Mouse (Mus musculus): ENCODE results near the gene Med13l. TPM values are rescaled to one million over a fixed set of nuclear protein-coding genes. Genes with fewer than 3 reads are reported as not detected.

The Med13l gene
- polyA plus RNA-seq, 1 experiment = 3.6 TPM

DNA sequence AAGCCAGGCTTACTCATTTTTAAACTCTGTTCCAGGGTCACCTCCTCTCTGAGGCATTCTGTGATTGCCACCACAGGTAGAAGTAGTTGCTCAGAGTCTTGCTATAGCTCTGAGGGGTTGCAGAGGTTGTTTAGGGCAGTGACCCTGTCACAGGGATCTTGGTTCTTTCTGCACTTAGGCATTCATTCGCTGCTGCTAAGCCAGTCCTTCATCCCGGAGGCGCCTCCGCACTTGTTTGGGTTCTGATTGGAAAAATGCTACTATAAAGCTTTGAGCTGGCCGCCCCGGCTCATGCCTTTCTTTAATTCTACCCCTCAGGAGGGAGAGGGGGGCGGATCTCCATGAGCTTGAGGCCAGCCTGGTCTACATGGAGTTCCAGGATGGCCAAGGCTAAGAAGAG, 6.9 kb downstream of the Med13l start:
- no peak overlapping the region for H3K4me3 ChIP-seq (replicated peaks)
- H3K9me3 ChIP-seq = no peaks in the 10 kb centered on the region
- no peaks in the 10 kb centered on the region for H3K27me3 ChIP-seq (replicated peaks)
- peaks cover 3% of the 10 kb centered on the region for H3K36me3 ChIP-seq (replicated peaks; ENCODE audit: low read length)
- H3K4me1 ChIP-seq = peaks cover 85% of the 10 kb centered on the region
- TF ChIP-seq GATA1 (IDR thresholded peaks at IDR 0.05; ENCODE audit: borderline replicate concordance, low read length) (no peak), FLI1 (IDR thresholded peaks at IDR 0.05; ENCODE audit: low read length) (no peak)

DNA sequence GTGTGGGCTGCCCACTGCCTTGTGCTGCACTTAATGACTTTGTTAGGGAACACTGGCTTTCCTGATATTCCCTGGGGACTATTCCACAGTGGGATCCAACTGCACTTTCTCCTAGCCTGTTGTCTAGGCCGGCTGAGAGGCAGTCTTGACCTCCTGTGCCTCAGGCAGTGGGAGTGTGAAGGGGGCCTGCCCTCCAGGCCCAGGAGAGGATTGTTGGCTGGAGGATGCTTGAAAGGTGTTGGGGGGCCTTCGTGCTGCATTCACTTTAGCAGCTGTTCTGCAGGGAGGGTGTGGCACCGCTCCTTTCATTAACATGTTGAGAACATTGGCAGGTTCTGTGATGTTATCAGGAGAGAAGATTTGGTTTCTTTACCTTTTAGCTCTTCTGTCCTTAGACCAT, 8.5 kb downstream of the Med13l start:
- peaks cover 85% of the 10 kb centered on the region for H3K4me1 ChIP-seq
- no peaks in the 10 kb centered on the region for H3K9me3 ChIP-seq
- TF ChIP-seq GATA1 (IDR thresholded peaks at IDR 0.05; ENCODE audit: borderline replicate concordance, low read length) (no peak), FLI1 (IDR thresholded peaks at IDR 0.05; ENCODE audit: low read length) (no peak)
- no peaks in the 10 kb centered on the region for H3K27me3 ChIP-seq (replicated peaks)
- peaks cover 3% of the 10 kb centered on the region for H3K36me3 ChIP-seq (replicated peaks; ENCODE audit: low read length)
- H3K4me3 ChIP-seq (replicated peaks) = no peak overlapping the region

DNA sequence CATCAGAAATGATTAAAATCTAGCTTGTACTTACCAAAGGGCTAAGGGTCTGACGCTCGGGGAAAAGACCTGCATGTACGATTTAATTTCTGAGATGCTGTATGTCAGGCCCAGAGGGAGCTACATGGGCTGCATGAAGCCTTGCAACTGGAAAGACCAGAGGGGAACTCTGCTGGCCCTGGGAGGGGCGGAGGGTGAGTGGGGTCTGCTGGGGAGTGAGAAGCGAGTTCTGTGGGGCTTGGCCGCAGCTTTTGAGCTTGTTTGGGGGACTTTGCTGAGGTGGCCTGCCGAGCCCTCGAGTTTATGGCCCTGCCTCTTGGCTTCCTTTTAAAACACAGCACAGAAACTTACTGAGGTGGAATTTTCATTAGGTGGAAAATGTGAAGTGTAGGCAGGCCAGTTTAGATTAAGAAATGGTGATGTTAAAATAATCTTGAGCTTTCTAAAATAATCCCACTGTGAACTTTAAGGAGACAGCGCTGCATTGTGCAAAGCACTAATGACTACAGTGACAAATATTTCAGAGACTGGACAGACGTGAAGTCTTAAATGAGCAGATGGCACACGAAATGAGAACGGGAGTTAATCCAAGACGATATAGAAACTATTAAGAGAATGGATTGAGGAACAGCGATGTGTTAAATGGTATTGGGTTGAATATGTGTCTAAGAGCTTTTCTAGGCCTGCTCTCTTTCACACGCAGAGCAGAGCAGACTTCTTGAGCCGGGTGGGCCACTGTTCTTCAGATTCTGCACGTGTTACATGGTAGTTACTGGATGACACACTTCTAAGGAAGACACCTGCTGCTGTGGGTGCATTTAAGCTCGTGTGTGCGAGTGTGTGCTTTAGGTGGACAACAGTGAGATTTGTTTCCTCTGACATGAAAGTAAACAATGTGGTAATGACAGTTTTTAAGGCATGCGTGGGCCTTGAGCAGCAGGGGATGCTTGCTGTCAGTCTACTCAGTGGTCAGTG, 9.4 kb downstream of the Med13l start:
- H3K4me1 ChIP-seq = peaks cover 85% of the 10 kb centered on the region
- peak overlapping the region; percentile 20 for H3K4me3 ChIP-seq (replicated peaks)
- no peaks in the 10 kb centered on the region for H3K9me3 ChIP-seq
- no peaks in the 10 kb centered on the region for H3K27me3 ChIP-seq (replicated peaks)
- no peak for TF ChIP-seq FLI1 (IDR thresholded peaks at IDR 0.05; ENCODE audit: low read length)
- TF ChIP-seq GATA1 (IDR thresholded peaks at IDR 0.05; ENCODE audit: borderline replicate concordance, low read length) = no peak
- H3K36me3 ChIP-seq (replicated peaks; ENCODE audit: low read length) = peaks cover 3% of the 10 kb centered on the region

DNA sequence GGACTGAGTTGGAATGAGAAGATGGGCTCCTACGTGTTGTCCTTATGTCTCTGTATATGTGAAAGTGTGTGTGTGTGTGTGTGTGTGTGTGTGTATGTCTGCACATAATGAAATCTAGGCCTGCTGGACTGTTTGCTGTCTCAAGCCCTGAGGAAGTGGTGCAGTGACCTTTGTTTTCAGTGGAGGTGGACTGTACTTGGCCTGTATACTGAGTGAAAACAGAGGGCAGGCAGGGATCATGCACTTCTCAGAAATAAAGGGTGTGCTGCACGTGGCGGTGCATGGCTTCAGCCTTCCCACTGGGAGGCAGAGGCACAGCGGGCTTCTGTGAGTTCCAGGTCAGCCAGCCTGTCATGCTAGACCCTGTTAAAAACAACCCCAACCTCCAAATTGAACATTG, 11.0 kb downstream of the Med13l start:
- Histone ChIP-seq H3K4me3 (replicated peaks) (peak overlapping the region; percentile 42), H3K9me3 (no peaks in the 10 kb centered on the region), H3K36me3 (replicated peaks; ENCODE audit: low read length) (peaks cover 6% of the 10 kb centered on the region), H3K27me3 (replicated peaks) (no peaks in the 10 kb centered on the region), H3K4me1 (peaks cover 80% of the 10 kb centered on the region)
- TF ChIP-seq GATA1 (IDR thresholded peaks at IDR 0.05; ENCODE audit: borderline replicate concordance, low read length) (no peak), FLI1 (IDR thresholded peaks at IDR 0.05; ENCODE audit: low read length) (no peak)

DNA sequence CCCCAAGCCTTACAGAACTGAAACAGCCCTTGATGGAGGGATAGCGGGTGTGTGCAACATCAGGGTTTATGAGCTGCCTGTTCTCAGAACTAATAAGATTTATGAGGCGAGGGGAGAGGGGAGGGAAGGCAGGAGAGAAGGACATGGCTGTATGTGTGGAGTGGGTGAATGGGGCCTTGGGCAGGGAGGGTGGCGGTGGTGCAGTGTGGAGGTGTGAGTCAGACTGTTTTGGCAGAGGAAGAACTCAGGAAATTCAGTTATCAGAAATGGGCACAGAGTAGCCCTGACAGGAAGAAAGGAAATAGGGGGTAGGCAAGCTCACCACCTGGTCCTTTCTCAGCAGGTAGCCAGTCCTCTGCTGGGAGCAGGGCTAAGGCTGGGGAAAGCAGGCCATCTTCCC, 13.8 kb downstream of the Med13l start:
- no peaks in the 10 kb centered on the region for H3K27me3 ChIP-seq (replicated peaks)
- peak overlapping the region; percentile 82 for H3K4me3 ChIP-seq (replicated peaks)
- TF ChIP-seq FLI1 (IDR thresholded peaks at IDR 0.05; ENCODE audit: low read length) (no peak), GATA1 (IDR thresholded peaks at IDR 0.05; ENCODE audit: borderline replicate concordance, low read length) (no peak)
- H3K36me3 ChIP-seq (replicated peaks; ENCODE audit: low read length) = peaks cover 14% of the 10 kb centered on the region
- H3K9me3 ChIP-seq = no peaks in the 10 kb centered on the region
- peaks cover 87% of the 10 kb centered on the region for H3K4me1 ChIP-seq

DNA sequence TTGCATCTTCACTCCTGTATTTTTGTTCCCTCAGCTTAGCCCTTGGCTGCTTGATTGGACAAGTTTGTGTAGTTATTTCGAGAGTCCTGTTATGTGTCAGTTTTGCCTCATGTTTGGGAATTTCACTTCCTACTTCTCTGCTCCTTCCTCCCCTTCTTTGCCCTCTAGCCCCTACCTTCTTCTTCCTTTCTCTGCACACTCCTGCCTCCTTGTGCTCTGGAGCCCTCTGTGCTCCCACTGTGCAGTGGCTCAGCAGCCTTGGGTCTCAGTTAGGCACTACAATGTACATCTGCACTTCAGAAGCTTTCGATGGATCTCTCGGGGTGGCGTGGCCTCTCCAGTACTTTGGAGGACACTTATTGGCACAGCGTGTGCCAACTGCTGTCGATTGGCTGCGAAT, 14.5 kb downstream of the Med13l start:
- Histone ChIP-seq H3K9me3 (no peaks in the 10 kb centered on the region), H3K36me3 (replicated peaks; ENCODE audit: low read length) (peaks cover 18% of the 10 kb centered on the region), H3K27me3 (replicated peaks) (no peaks in the 10 kb centered on the region), H3K4me3 (replicated peaks) (no peak overlapping the region), H3K4me1 (peaks cover 86% of the 10 kb centered on the region)
- TF ChIP-seq FLI1 (IDR thresholded peaks at IDR 0.05; ENCODE audit: low read length) = no peak
- no peak for TF ChIP-seq GATA1 (IDR thresholded peaks at IDR 0.05; ENCODE audit: borderline replicate concordance, low read length)

DNA sequence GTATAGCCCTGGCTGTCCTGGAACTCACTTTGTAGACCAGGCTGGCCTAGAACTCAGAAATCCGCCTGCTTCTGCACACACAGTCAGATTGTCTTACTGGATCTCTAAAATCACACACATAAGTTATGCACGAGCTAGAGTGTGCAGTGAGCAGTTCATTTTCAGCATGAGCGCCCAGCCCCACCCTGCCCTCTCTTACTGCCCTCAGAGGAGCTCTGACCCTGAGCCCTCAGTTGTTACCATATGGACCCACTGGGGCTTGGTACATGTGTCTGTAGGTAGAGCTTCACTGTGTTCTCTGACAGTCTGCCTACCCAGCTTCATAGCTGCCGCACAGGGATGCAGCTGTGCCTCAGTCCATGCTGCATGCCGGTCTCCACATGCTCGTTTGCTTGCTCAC, 15.4 kb downstream of the Med13l start:
- peaks cover 78% of the 10 kb centered on the region for H3K4me1 ChIP-seq
- peaks cover 23% of the 10 kb centered on the region for H3K36me3 ChIP-seq (replicated peaks; ENCODE audit: low read length)
- TF ChIP-seq FLI1 (IDR thresholded peaks at IDR 0.05; ENCODE audit: low read length) = no peak
- TF ChIP-seq GATA1 (IDR thresholded peaks at IDR 0.05; ENCODE audit: borderline replicate concordance, low read length) = no peak

DNA sequence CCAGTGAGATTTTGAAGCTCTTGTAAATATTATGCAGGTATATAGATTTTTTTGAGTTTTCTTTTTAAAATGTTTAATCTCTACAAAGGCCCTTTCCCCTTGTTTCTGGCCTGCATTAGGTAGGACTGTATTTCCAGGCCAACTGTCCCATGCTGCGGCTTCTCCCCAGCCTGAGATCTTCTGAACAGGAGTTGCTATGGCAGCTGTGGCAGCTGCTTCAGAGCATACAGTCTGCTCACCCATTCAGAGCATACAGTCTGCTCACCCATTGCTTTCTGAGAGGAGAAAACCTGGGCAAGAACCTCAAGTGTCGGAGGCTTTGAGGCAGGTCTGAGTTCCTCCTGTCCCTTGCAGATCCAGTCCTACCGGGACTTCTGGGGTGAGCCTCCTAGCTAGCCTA, 16.3 kb downstream of the Med13l start:
- Histone ChIP-seq H3K27me3 (replicated peaks) (no peaks in the 10 kb centered on the region), H3K36me3 (replicated peaks; ENCODE audit: low read length) (peaks cover 23% of the 10 kb centered on the region), H3K4me3 (replicated peaks) (no peak overlapping the region), H3K4me1 (peaks cover 75% of the 10 kb centered on the region), H3K9me3 (no peaks in the 10 kb centered on the region)
- no peak for TF ChIP-seq FLI1 (IDR thresholded peaks at IDR 0.05; ENCODE audit: low read length)
- TF ChIP-seq GATA1 (IDR thresholded peaks at IDR 0.05; ENCODE audit: borderline replicate concordance, low read length) = no peak

More for the DNA sequence above, 15.4 kb downstream of the Med13l start:
- Histone ChIP-seq H3K4me3 (replicated peaks) (no peak overlapping the region), H3K9me3 (no peaks in the 10 kb centered on the region), H3K27me3 (replicated peaks) (no peaks in the 10 kb centered on the region)

DNA sequence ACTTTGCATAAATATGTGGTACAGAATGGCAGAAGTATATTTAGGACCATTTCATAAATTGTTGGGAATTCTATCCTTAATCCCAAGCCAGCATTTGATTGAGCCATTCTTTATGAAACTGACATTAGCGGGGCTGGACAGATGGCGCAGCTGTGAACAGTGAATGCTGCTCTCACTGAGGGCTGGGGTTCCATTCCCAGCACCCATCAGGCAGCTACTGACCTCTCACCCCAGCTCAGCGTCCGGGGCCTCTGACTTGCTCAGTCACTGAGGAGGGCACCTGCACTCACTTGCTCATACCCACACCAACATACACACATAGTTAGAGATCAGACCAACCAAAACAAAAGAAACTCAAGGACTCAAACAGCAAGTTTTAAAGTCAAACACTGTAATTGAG, 24.9 kb downstream of the Med13l start:
- peaks cover 7% of the 10 kb centered on the region for H3K36me3 ChIP-seq (replicated peaks; ENCODE audit: low read length)
- no peaks in the 10 kb centered on the region for H3K9me3 ChIP-seq
- H3K4me3 ChIP-seq (replicated peaks) = peak overlapping the region; percentile 77
- H3K4me1 ChIP-seq = peaks cover 87% of the 10 kb centered on the region
- no peaks in the 10 kb centered on the region for H3K27me3 ChIP-seq (replicated peaks)
- no peak for TF ChIP-seq FLI1 (IDR thresholded peaks at IDR 0.05; ENCODE audit: low read length)
- TF ChIP-seq GATA1 (IDR thresholded peaks at IDR 0.05; ENCODE audit: borderline replicate concordance, low read length) = no peak

DNA sequence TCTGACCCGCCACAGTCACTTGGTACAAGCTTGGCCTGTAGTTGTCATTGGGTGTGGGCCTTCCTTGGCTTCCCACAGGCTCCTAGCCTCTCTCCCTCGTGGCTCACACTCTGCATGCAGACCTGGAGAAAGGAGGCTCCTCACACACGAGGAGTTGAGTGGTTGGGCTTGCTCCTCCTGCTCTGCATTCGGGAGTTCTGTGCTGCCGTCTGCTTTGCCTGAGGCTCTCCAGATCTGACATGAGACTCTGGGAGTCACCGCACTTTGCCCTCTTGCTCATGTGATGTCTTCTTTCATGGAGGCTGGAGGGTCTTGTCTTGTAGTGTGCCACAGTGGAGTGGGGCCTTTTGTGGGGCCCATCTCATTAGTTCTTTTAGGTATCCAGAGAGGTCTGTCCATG, 26.1 kb downstream of the Med13l start:
- no peak overlapping the region for H3K4me3 ChIP-seq (replicated peaks)
- no peaks in the 10 kb centered on the region for H3K27me3 ChIP-seq (replicated peaks)
- TF ChIP-seq FLI1 (IDR thresholded peaks at IDR 0.05; ENCODE audit: low read length) = no peak
- no peak for TF ChIP-seq GATA1 (IDR thresholded peaks at IDR 0.05; ENCODE audit: borderline replicate concordance, low read length)
- H3K9me3 ChIP-seq = no peaks in the 10 kb centered on the region
- peaks cover 5% of the 10 kb centered on the region for H3K36me3 ChIP-seq (replicated peaks; ENCODE audit: low read length)
- H3K4me1 ChIP-seq = peaks cover 96% of the 10 kb centered on the region
